Mouse (Mus musculus): Measurements from ENCODE around the gene Gm39566.

DNA sequence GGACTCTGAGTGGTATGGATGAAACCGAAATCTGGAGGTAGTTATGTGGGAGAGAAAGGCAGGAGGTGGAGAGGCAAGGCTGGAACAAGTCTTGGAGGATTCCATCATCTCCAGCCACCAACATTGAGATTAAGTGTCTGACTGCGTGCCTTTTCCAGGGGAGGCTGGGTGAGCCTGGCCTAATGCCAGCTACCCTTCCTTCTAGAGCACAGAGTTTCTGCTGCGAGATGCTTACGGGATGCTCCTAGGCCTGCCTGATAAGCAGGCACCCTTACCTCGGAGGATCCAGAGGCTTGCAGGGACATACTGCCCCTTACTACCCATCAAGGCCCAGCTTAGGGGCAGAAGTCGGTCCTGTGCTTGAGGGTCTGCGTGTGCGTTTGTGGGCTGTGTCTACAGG lies 18.5 kb upstream of the Gm39566 start:
- TF ChIP-seq GATA1 (IDR thresholded peaks at IDR 0.05; ENCODE audit: low read length) (no peak), TAL1 (IDR thresholded peaks at IDR 0.05; ENCODE audit: low read length) (no peak)

All from erythroblast, embryonic 14.5 days (primary cell).